Mouse (Mus musculus): ENCODE measurements at regions not wholly inside any gene's neighbourhood (a gene's known extent, or its start where the extent isn't known, plus 50 kb on each side); places are given as distances from the start of the nearest gene placed in this dataset.

- TF ChIP-seq CTCF (IDR thresholded peaks at IDR 0.05; ENCODE audit: control insufficient read depth, insufficient read depth, insufficient read length) (no peak), MAX (IDR thresholded peaks at IDR 0.05) (no peak)
Measured at GRCm38 (mm10) chr9:3258396-3259300, 76.3 kb upstream of the Alkbh8 start.
